Mouse (Mus musculus): ENCODE results near the gene Mea1.

Gene Mea1

DNA sequence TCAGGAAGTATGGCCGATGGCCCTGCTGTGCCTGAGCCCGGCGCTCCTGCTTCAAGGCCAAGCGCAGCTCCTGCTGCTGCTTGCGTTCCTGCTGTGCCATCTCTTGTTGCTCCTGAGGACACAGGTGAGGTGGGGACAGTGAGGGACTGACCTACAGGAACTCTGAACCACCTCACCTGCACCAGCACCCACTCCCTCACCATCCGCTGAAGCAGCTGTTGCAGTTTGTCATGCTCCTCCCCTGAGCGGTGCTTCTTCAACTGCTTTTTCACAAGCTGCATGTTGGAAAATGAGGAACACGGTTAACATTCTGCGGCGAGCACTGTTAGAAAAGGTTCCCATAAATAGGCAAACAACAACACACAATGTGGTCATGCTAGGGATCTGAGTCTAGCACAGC lies 8.7 kb upstream of the Mea1 start:
- DNase-seq (ENCODE audit: low read depth), result no peak

DNA sequence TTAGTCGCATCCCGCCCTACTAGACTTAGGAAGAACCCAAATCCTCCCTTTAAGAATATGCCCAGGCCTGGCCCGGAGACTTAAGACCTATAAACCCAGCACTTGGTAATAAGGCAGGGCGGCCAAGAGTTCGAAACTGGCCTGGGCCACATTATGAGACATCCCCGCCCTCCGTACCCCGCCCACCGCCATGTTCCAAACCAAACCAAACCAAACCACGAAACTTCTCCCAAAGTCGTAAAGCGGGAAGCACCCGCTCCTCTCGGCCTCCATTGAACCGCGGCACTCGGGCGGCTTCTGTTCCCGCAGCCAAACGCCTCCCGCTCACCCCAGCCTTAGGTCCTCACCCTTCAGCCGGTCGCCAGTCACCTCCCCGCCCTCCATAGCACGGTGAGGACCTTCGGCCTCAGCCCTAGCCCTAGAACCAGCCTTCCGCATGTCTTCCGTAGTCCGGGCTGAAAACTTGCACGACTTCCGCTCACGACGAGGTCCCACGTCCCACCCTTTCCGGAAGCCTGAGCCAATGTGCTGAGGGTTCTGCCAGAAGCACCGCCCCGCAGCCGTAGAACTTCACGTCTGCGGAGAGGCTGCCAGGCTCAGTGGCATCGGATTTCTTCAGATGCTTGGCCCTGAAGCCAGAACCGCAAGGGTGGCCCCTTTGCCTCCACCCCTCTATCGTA lies 4.6 kb upstream of the Mea1 start, which contains the start of gene Rrp36:
Rrp36 (minus strand) TSS at position 503 of the 680 bp plus-strand sequence.
- DNase-seq (ENCODE audit: low read depth), result peak; percentile 90

DNA sequence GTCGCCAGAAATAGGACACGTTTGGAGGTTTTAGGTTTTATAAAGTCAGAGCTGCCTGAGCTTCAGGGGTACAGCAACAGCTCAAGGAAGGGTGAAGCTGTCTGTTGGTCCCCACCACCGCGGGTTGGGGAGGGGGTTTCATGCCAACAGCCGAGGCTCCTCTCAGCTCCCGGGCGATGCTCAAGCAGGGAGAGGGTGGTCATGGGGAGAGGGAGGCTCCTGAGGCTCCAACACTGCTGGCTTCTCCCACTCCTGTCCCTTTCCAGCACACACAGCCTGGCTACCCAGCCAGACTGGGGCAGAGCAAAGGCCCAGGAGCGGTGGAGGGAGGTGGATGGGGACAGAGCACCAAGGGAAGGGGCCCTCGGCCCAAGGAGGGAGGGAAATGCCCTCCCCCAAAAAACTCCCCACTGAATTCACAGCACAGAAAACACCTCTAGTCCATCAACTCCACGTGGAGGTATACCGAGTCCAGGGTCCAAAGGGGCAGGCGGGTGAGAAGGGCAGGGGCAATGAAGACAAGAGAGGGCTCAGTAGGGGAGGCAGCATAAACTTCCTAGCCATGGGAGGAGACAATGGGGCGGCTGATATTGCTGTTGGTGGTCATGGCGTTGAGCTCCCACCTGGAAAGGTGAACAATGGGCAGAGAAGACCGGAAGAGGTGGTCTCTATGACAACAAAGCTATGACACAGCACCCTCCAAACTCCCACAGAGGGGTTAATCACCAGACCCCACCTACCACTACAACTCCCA lies 3.9 kb upstream of the Mea1 start:
- no peak for DNase-seq (ENCODE audit: low read depth)

DNA sequence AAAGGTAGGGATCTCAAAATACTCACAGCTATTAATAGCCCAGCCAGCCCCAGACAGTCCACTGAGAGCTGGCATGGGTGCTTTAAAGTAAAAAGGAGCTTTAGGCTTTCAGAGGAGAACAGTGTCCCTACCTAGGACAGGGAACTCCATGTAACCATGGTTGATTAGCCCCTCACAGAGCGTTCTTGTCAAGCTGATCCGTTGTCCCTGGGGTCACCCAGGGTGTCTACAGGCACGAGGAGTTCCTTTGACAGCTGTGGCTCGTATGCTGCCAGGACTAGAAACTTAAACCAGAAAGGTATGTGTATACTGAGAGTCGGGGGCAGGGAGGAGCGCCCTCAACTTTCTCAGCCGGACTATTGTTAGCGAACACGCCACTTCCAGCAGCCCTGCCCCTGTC lies 318 bp downstream of the Mea1 start:
- no peak for DNase-seq (ENCODE audit: low read depth)

DNA sequence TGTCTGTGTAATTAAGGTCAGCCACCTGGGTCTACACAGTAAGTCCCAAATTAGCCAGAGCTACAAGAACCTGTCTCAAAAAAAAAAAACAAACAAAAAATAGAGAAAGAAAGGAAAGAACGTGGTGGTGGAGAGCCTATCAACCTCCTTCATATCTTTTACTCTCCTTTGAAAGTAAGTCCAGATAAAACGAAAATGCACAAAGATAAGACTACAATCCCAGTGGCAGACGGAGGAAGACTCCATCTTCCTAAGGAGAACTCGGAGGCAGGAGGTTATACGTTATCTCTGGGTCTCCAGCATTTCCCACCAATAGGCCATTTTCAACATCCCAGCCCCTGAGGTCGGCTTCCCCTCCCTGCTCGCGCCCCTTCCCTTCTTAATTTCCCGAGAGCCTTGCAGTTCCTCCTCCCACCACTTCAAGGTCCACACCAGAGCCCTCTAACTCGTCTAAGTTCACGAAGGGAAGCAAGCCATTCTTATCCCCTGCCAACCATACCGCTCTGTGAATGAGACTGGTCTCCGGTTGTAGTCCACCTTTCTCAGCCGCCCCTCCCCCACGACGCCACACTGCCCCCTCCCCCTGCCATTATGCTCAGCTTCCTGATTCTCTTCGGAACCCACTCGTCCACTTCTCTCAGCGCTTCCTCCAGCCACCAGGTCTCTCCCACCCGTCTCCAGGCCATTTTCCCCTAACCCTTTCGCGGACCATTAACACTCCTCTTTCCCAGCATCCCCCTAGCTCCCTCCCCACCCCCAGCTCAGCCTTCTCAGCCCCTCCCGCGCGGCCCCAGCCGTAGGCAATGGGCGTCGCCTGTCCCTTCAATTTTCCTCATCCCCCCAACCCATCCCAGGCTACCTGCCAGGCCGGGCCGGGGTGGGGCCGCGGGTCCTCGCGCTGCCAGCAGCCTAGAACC lies 1.5 kb downstream of the Mea1 start:
- peak; percentile 34 for DNase-seq (ENCODE audit: low read depth)

DNA sequence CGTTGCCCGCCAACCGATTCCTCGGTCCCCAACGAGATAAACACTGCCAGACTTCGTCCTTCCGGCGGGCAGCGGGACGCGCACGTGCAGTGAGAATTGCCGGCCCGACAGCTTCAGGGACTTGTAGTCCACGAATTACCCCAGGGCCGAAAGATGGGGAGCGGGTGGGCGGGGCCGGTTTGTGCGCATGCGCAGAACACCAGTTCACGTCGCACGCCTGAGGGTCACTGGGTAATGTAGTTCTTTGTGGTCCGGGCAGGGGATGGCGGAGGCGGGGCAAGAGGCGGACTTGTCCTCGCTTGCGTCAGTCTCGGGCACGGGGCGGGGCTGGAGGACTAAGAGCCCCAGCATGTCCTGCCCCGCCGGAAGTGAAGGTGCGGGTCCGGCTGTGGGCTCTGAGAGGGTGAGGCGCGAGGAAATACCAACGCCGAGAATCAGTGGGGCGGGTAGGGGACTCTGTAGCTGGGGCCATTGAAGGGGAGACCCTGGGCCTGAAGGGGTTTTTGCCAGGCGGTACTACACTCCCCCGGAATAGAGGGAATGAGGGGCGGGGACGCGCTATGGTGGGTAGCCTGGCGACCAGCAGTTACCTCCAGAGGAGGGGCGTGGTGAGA lies 2.3 kb downstream of the Mea1 start, which contains the start of gene Klhdc3:
Klhdc3 (minus strand) TSS at position 155 of the 614 bp plus-strand sequence.
- DNase-seq (ENCODE audit: low read depth), result peak; percentile 98

DNA sequence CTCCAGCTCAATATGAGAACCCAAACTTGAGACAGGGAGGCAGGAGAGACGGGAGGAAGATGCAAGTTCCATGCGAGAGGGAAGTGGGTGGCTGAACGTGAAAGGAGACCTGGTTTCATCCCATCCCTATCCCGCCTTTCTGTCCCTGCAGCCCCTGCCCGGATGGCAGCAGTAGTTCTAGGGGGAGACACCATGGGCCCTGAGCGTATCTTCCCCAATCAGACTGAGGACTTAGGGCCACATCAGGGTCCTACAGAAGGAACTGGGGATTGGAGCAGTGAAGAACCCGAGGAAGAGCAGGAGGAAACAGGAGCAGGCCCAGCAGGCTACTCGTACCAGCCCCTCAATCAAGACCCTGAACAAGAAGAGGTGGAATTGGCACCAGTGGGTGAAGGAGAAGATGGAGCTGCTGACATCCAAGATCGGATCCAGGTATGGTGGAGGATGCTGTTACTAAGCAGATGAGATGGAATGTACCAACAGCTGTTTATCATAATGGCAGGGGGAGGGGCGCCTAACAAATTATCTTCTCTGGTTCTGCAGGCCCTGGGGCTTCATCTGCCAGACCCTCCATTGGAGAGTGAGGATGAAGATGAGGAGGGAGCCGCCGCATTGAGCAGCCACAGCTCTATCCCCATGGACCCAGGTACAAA lies 3.0 kb downstream of the Mea1 start:
- DNase-seq (ENCODE audit: low read depth), result no peak

DNA sequence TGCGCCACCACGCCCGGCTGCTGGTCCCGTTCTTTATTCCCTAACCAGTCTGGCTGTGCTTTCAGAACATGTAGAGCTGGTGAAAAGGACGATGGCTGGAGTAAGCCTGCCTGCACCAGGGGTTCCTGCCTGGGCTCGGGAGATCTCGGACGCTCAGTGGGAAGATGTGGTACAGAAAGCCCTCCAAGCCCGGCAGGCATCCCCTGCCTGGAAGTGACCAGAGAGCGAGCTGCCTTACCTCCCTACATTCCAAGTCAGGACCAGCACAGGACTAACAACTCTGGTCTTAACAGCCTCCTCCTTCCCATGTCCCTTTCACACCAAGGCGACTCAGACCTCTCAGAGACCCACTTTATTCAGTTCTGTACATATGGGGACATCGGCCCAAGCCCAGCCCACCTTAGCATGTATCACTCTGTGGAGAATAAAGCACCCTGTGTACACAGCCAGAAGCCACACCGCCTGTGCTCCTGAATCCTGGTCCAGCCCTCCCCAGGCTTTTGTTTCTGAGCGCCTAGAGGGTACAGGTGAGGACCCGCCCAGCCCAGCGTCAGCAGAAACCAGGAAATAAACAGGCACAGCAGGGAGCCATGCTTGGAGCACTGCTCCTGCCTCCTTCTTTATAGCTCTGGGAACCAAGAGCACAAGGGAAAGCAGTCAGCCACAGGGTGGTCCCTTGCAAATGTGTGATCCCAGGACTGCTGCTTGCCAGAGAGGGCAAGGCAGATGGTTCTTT lies 4.2 kb downstream of the Mea1 start:
- DNase-seq (ENCODE audit: low read depth), result no peak

DNA sequence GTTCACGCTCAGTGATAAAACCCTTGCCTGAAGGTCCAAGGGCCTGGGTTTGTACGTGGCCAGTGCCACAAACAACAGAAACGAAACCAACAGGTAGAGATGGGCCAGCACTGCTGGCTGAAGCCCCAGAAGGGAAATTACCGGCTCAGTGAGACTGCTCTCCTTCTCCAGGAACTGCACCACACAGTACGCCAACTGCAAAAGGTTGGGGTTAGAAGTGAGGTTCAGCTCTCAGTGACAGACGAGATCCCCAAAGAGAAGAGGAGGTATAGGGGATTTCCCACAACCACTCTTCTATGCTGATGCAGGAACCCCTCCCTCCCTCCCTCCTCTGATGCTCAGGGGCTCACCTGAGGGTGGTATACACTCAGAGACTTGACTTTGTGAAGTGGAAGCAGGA lies 7.3 kb downstream of the Mea1 start:
- DNase-seq (ENCODE audit: low read depth), result no peak

DNA sequence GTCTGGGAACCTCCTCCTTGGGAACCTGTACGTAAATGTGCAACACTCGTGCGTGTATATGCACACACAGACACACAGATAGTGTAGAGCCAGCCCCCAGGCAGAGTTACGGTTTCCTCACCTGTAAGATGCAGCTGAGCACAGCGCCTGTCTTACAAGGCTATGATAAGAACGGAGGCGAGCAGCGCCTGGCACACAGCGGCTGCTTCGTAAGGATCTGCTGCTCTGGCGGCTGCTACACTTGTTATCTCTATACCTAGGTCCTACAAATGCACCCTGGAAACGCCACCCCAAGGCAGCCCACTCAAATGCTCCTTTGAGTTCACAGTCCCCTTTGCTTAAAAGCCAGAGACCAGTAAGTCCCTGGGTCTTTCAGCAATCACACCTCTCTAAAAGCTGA lies 12.1 kb downstream of the Mea1 start:
- DNase-seq (ENCODE audit: low read depth), result no peak

DNA sequence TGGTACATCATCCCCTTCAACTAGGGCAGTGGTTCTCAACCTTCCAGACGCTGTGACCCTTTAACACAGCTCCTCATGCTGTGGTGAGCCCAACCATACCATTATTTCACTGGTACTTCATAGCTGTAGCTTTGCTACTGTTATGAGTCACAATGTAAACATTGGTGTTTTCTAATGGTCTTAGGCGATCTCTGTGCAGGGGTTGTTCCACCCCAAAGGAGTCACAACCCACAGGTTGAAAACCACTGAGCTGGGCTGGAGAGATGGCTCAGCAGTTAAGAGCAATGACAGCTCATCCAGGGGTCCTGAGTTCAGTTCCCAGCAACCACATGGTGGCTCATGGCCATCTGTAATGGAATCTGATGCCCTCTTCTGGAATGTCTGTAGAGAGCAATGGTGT lies 12.8 kb downstream of the Mea1 start:
- DNase-seq (ENCODE audit: low read depth), result no peak

DNA sequence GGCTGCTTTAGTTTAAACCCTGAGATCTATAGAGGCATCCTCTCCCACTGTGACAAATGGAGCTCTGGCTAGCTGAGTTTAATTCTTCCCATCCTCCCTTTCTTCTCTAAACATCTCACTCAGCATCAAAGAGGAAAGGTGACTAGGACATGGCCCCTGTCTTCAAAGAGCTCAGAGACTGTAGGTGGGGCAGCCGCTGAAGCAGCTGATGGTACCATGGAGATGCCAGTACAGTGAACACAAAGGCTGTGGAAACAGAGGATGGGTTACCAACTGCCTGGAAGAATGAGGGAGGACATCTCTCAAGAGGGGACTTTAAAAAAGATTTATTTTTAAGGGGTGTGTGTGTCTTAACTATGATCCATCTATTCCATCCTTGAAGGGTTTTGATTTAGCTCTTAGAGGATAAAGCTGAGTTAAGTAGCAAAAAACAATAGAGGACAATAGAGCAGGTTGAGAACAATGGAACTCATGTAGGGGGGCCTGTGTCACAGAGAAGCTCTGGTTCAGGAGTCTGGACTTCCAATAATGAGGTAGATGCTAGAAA lies 16.0 kb downstream of the Mea1 start:
- DNase-seq (ENCODE audit: low read depth), result no peak

DNA sequence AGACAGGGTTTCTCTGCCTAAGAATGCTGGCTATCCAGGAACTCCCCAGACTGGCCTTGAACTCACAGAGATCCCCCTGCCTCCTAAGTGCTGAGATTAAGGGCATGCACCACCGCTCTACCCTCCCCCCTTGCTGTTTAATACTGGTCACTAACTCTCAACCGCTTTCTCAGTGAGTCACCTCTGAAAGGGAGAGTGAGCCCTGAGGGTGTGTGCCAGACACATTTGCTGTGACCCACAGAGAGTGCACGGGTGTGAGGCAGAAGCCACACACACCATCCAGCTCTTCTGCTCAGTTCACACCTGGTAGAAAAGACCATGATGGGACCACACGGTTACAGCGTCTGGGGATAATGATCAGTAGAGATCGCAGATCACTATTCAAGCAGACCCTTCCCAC lies 19.9 kb downstream of the Mea1 start:
- no peak for DNase-seq (ENCODE audit: low read depth)

DNA sequence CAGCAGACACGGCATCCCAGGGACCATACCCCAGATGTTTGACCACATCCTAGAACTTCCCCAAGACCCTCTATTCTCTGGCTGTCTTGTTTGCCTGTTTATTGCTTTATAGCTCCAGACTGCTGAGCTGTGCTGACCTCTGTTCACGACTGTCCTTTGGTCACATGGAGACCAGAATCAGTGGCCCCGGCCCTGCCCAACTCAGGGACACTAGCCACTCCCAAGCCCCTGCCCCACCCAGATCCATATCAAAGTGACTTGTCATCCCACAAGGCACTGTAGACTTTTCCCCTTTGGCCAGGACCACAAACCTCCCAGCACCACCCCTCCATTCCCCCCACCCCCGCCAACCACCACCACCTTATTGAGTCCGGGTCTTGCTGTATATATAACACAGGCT lies 20.7 kb downstream of the Mea1 start:
- DNase-seq (ENCODE audit: low read depth), result no peak

DNA sequence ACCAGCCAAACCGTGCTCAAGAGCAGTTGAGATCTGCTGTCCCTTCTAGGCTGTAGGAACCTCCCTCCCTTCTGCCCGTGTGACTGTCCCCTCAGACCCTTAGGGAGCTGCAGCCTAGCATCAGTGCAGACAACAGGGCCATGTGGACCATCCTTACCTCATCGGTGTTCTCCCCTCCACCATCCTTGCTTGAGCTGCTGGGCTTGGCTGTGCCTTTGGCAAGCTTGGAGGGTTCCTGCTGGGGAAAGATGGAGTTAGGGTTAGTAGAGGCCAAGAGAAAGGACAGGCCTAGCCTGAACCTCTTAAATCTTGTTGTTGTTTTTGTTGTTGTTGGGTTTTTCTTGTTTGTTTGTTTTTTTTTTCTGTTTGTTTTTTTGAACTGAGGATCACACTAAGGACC lies 21.3 kb downstream of the Mea1 start:
- DNase-seq (ENCODE audit: low read depth), result no peak

DNA sequence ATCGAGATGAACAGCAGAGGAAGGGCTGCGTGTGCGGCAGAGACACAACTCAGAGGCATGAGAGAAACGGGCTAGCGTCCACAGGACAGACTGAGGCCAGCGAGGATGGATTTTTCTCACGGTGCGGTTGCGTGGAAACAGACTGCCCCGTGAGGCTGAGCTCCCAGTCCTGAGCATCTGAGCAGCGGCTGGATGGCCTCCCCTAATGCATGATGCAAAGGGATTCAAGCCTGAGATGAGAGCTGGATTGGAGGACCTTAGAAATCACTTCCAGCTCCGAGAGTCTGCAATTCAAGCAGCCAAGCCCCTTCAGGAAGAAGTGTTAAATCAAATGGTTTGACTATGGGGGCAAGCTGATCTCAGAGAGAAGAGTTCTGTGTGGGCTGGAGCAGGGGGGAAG lies 22.9 kb downstream of the Mea1 start:
- no peak for DNase-seq (ENCODE audit: low read depth)

DNA sequence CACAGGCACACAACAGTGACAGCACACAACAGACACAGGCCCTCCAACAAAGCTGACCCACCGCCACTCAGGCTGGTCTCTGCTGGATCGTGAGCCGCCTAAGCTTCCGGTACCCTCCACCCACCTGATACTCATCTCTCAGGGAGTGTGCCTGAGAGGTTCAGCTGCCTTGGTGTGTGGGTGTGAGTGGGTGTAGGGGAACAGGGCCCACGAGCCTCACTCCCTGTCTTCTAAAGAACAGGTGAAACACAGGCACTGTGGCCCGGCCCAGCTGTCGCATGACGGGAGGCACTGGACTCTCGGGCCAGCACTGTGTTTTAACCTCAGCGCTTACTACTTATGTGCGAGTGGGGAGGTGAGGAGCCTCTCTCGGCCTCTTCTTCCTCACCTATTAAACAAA lies 23.5 kb downstream of the Mea1 start:
- no peak for DNase-seq (ENCODE audit: low read depth)

DNA sequence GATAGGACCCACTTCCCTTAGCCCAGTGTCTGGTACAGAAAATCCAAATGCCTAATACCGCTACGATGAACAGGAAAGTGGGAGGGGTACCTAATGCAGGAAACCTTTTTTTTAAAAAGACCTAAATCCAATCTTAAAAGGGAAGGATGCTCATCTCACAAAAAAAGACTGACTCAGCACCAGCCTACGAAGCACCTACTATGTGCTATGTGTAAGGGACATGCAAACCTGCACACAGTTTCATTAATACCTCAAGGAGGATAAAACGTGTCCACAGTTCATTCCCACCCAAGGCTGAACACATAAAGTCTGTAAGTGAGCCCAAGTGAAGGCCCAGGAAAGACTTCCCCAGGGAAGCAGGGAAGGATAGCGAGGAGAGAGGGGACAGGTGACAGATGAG lies 23.9 kb downstream of the Mea1 start:
- DNase-seq (ENCODE audit: low read depth), result no peak

DNA sequence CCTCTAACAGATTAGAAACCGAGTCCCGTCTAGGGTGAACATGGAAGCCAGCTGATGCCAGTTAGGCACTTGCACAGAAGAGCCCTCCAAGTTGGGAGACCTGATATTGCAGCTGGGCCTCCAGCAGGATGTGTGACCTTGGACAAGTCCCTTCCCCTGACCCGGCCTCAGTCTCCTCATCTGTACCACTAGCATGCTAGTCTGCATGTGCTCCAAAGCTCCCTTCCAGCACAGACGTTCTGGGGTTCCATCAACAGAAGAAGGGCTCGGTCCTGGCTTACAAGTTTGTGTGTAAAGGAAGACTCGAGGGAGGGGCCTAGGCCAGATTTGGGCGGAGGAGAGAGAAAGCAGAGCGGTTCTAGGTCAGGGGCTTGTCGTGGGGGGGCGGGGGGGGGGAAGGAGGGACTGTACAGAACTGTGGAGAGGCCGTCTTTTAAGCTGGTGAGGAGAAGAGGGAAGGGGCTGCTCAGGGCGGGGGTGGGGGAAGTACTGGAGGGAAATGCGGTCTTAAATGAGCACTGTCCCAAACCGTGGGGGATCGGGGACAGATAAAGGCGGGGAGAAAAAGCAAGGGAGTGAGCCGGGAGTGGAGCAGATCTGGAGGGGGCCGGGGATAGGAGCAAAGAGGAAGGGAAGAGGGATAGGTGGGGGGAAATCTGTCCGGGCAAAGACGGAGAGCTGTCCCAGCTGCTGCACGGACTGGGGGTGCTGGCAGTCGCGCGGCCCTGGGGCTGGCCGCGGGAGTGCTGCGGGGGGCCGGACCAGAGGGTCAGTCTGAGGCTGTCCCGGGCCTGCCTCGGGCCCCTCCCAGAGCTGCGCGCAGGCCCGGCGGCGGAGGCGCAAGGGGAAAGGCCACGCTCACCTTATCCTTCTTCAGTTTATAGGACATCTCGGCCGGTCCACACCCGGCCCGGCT lies 25.6 kb downstream of the Mea1 start:
- no peak for DNase-seq (ENCODE audit: low read depth)

Measured in c-Kit-positive CD71-negative TER-119-negative erythroid progenitor cells, embryonic 14.5 days (primary cell).